Comparison of ENCODE assay signal across 35 mouse cellular contexts in the genomic region with DNA sequence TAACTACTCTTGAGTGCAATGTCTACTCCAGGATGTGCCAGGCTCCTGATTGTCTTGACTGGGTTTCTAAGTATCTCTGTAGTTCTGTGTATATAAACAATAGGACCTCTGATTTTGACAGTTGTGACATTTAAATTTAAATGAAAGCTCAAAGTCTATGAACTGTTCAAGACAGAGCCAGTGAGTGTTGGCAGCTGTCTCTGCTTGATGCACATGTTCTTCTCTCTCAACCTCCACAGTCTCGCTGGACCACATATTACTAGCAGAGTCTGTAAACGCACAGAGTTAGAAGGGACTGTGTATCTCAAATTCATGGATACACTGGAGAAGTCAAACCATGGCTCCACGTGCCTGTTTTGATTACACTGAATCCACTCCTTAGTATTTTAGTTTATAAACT.
"Had no signal": no experiment of that assay in that cellular context is flagged by ENCODE, and none has a peak within 500 bp of the region (broad histone marks: within the 10 kb centered on the region; RNA-seq: fewer than 3 reads in every experiment).

No protein-coding gene starts in this region.

- H3K4me3 ChIP-seq: heart, adult 2 months; heart, embryonic 10.5 days; heart, embryonic 12.5 days; heart, embryonic 13.5 days; heart, embryonic 15.5 days; hindbrain, embryonic 10.5 days; hindbrain, embryonic 12.5 days; hindbrain, embryonic 13.5 days; hindbrain, embryonic 15.5 days; intestine, embryonic 15.5 days; kidney, embryonic 15.5 days; layer of hippocampus, adult 2 months had no signal

- ATAC-seq: hindbrain, embryonic 16.5 days; hindbrain, postnatal 0 days; inflammation-experienced regulatory T-cells, adult 6 months; intestine, embryonic 15.5 days; intestine, embryonic 16.5 days; intestine, postnatal 0 days had no signal

- H3K4me2 ChIP-seq: heart, embryonic 11.5 days; heart, embryonic 12.5 days; heart, embryonic 13.5 days; heart, embryonic 15.5 days; hindbrain, embryonic 12.5 days; hindbrain, embryonic 13.5 days; hindbrain, embryonic 14.5 days; hindbrain, embryonic 15.5 days; intestine, embryonic 15.5 days; kidney, embryonic 15.5 days had no signal

- H3K9ac ChIP-seq: heart, embryonic 12.5 days; heart, embryonic 13.5 days; heart, embryonic 15.5 days; hindbrain, embryonic 12.5 days; hindbrain, embryonic 13.5 days; hindbrain, embryonic 14.5 days; hindbrain, embryonic 15.5 days; intestine, embryonic 15.5 days; kidney, embryonic 15.5 days had no signal

- H3K27ac ChIP-seq: heart, adult 2 months; heart, embryonic 10.5 days; heart, embryonic 13.5 days; heart, embryonic 15.5 days; hindbrain, embryonic 10.5 days; hindbrain, embryonic 12.5 days; hindbrain, embryonic 13.5 days; hindbrain, embryonic 14.5 days; hindbrain, embryonic 15.5 days; hindbrain, postnatal 0 days; intestine, embryonic 15.5 days; kidney, embryonic 15.5 days; kidney, postnatal 0 days; layer of hippocampus, adult 2 months had no signal

- H3K27me3 ChIP-seq: heart, embryonic 12.5 days; heart, embryonic 13.5 days; heart, embryonic 15.5 days; hindbrain, embryonic 12.5 days; hindbrain, embryonic 13.5 days; hindbrain, embryonic 15.5 days; intestine, embryonic 15.5 days; kidney, embryonic 15.5 days had no signal

- H3K36me3 ChIP-seq: heart, embryonic 10.5 days; heart, embryonic 12.5 days; heart, embryonic 13.5 days; heart, embryonic 15.5 days; hindbrain, embryonic 10.5 days; hindbrain, embryonic 12.5 days; hindbrain, embryonic 13.5 days; hindbrain, embryonic 15.5 days; intestine, embryonic 15.5 days; kidney, embryonic 15.5 days had no signal

- H3K9me3 ChIP-seq: heart, embryonic 10.5 days; heart, embryonic 12.5 days; heart, embryonic 13.5 days; heart, embryonic 15.5 days; hindbrain, embryonic 10.5 days; hindbrain, embryonic 12.5 days; hindbrain, embryonic 13.5 days; hindbrain, embryonic 15.5 days; intestine, embryonic 15.5 days; kidney, embryonic 15.5 days had no signal

- H3K4me1 ChIP-seq: heart, embryonic 10.5 days; heart, embryonic 12.5 days; heart, embryonic 13.5 days; heart, embryonic 15.5 days; hindbrain, embryonic 10.5 days; hindbrain, embryonic 12.5 days; hindbrain, embryonic 13.5 days; hindbrain, embryonic 15.5 days; intestine, embryonic 15.5 days; kidney, embryonic 15.5 days had no signal

- DNase-seq: heart, adult 2 months; heart, postnatal 10 days; heart, postnatal 14 days; heart, postnatal 36 days; heart, postnatal 4 days; kidney, adult 11 months; kidney, adult 18-20 months; kidney, adult 2 months; kidney, adult 8-10 months; kidney, adult 9 months; kidney, postnatal 10 days; kidney, postnatal 14 days; kidney, postnatal 25 days; kidney, postnatal 36 days; kidney, postnatal 4 days; layer of hippocampus, adult 9-11 months had no signal
